Mouse (Mus musculus) adrenal gland, adult 2 months (tissue): ENCODE data around the gene Mki67. TPM values are rescaled to one million over a fixed set of nuclear protein-coding genes. Genes with fewer than 3 reads are reported as not detected.

Experiments used
- DNase-seq: peaks from one replicate; pipeline ENCODE4 v3.0.0; 2021
- long read RNA-seq: library from polyadenylated mRNA; stranded (forward); transcript quantifications from one replicate; pipeline ENCODE4 v2.0.0, GENCODE M21; 2021
- polyA plus RNA-seq: library from polyadenylated mRNA; depleted of rRNA; stranded (reverse); fragments of >200 nt; gene quantifications from 2 replicates; pipeline ENCODE4 v1.2.3, GENCODE M21; 2012; rRNA removed
- total RNA-seq, 2 experiments: library from RNA; stranded (reverse); gene quantifications; 2 replicates each; pipeline ENCODE4 v1.2.3; 2021

The Mki67 gene
- 1 to 10 TPM; 2.4 to 5.4 TPM for total RNA-seq
- 0.26 and 0.43 TPM in 2 replicates for polyA plus RNA-seq
- long read RNA-seq = 0 reads

DNA sequence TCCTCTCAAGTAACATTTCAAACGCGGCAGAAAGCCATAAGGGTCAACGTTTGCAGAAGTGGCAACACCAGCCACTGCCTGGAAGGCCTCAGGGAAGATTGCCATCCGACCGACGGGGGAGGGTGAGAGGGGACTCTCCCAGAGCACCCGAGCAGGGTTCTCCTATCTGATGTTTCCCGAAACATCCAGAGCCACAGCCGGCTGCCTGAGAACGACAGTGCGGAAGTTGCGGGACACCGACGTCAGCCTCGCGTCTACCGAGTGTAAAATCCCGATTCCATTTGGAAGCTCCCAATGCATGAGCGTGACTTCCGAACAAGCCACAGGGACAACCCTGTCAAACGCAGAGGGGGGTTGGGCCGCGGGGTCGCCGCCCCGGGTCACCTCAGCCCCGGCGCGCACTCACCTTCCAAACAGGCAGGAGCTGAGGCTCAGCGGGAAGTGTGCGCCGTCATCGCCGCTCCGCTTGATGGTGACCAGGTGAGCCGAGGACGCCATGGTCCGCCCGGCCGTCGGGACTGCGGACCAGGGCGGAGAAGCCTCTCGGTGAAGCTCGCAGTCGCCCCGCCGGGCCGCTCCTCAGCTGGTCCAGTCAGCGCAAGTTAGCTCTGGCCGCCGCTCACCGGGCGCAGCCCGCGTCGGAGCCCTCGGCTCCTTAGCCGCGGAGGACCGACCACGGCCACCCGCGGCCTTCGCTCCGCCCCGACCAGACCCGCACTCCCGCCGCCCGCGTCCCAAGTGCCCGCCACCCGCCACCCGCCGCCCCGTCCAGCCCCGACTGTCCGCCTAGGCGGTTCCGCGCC is at the start of gene Mki67:
Mki67 (minus strand) TSS at position 720 of the 803 bp plus-strand sequence.
- peak; percentile 37 for DNase-seq

DNA sequence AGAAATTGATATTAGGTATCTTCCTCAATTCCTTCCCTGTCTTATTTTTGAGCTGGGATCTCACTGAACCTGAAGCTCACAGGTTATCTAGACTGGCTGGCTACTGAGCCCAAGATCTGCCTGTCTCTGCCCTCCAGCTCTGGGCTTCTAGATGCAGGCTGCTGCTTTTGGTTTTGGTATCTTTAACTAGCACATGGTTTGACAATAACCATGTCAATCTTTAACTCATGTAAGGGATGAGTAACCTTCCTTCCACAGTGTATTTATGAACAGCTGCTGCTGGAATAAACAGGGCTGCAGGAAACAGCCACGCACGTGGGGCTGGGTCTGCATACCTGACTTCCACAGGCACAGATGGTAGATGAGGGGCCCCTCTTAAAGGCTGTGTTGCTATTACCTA is 47.1 kb upstream of the Mki67 start:
- DNase-seq = no peak

DNA sequence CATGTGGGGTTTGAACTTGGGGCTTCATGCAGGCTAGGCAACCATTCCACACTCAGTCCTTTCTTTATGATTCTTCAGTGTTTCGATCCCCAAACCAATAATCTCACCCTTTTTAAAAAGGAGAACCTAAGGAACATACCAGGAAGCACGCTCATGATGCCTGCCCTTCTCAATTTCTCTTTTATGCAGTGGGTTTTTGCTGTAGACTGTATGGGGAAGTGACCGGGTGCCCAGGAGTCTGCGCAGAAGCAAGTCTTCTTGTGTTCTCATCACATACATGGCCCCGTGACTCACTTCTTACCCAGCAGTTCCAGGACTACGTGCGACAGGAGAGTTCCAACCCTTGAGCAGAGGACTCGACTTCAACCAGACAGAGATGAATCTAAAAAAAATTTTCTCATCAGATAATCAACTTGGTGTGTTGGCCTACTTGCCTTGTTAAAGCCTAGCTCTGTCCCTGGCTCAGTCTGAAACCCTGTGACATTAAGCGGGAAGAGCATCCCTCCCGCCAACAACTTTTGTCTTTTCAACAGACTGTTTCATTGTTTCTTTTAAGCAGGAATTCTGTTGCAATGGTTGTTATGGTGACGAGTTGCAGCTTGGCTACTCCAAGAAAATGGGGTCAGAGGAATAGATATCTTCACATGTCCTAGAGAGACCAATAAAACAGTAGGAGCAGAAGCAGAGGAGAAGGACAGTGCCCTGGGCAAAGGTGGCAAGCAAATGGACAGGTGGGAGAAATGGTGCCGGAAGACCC is 42.8 kb upstream of the Mki67 start:
- no peak for DNase-seq

DNA sequence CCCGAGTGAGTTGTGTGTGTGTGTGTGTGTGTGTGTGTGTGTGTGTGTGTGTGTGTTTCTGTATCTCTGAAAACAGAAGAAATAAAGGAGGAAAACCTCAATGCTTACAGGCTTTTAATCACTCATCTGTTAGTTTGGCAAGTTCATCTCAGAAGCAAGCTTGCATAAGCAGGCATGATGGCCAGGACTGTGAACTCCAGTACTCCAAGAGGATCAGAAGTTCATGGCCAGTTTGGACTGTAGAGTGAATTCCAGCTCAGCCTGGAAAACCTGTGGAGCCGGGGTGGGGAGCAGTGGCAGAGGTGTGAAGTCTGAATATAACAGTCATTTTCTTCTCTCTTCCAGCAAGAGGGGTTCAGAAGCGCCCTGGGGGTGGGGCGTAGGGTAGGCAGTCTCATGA is 42.0 kb upstream of the Mki67 start:
- DNase-seq = no peak

DNA sequence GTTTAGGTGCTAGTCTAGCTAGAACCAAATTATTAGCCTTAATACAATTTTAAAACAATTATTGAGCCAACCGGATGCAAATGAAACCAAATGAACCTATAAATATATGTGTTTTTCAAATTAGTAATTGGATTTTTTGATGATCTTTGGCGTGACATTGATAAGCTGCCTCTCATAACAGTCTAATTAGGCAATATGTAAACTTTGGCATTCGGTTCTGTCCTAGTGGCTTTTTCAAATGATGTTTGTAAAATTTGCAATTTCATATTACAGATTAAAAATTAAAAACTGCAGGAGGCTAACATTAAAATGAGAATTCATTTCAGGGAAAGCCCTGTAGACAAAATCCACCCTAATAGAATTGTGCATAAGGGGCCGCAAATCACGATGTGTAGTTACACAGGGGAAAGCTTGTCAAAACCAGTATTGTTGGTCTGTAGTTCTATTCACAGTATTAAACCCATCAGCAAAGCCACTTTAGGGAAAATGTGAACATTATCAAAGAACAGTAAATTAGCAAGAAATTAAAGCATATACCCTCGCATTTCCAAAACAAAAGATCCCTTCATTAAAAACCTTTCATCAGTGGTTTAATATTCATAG is 40.9 kb upstream of the Mki67 start:
- no peak for DNase-seq

DNA sequence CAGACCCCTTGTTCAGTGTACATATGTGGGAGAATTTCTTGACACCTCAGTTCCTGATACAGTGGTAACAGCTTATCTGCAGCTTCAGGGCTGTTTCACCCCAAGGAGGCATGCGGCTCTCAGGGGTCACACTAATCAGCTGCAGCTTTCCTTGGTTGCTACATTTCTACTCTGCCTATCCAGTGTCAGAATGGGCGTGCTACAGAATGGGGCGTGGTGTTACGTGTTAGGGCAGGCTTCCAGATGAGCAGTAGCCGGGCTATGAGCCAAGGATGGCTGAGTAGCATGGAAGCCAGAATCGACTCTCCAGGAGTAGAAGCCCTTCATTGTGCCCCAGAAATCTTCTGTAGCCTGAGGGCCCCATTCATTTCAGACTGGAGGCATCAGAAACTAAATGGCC is 32.8 kb upstream of the Mki67 start:
- DNase-seq = peak; percentile 38

DNA sequence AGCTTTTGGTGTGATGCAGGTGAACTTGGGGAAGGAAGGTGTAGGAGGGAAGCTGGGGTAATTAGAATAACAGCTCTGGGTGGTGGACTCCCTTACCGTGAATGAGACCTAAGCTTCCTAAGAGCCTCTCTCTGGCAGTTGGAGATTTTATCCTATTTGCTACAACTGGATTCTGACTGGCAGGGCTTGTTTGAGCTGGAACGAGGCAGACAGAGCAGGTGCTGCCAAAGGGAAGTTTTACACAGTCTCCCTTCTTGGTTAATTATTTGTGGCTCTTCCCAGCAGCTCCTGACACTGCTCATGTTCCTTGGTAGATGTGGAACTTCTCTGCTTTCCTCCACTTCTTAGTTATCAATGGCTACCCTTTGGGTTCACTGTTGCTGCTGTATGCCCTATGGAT is 30.9 kb upstream of the Mki67 start:
- no peak for DNase-seq

DNA sequence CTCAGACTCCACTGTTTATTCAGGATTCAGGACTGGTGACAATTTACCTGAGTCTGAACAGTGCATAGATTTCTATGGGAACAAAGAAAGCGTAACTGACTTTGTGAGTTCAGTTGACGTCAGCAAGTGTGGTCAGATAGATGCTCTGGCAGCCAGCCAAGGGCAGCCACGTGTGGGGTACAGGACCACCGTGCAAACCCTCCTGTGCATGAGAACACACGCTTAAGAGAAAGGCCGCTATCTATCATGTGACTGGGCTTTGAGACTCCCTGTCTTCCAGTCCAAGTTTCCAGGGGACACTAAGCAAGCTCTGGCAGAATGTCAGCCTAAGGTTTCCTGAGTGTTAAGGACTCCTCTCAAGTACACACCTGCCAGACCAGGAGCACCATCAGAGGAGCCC is 30.4 kb upstream of the Mki67 start:
- DNase-seq = no peak

DNA sequence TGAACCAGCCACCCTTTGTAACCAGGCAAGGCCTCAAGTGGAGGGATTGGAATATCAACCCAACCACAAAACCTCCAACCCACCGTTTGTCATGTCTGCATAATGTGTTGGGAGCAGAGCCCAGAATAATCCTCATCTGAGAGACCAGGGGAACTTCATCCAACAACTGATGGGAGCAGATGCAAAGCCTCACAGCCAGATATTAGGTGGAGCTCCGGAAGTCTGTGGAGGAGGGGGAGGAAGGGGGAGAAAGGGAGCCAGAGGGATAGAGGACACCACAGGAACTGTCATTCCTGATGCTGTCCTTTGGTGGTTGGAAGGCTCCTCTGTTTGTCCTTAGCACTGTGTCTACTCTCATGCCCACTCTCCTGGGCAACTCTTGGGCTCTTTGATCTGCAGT is 28.9 kb upstream of the Mki67 start:
- no peak for DNase-seq

DNA sequence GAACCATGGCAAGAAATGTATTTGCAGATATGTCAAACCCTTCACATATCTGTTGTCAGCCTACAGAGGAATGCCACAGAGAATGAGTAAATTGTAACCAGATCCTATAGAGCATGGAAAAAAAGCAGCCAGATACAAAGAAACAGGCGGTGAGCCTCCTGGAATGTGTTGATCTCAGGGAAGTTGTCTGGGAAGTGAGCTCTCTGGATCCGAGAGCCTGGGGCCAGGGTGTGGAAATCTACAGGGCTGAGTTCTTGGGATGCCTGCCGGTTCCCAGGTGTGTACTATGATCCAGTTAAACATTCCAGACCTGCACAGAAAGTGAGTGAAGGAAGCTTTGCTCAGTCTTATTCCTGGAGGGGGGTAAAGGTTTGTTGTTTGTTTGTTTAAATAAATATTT is 24.3 kb upstream of the Mki67 start:
- no peak for DNase-seq

DNA sequence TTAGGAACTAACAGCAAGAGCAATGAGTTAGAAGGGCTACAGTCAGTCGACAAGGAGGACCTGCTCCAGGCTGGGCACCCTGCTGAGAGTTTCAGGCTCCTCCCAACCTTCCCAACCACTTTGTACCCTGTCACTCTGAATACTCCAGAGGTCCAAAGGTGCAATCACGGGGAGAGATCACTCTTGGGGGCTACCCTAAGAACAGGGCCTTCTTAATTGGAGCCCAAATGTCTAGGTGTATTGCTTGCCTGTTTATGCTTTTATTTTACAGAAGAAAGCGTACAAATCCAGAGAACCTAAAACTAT is 20.4 kb upstream of the Mki67 start:
- DNase-seq = no peak

DNA sequence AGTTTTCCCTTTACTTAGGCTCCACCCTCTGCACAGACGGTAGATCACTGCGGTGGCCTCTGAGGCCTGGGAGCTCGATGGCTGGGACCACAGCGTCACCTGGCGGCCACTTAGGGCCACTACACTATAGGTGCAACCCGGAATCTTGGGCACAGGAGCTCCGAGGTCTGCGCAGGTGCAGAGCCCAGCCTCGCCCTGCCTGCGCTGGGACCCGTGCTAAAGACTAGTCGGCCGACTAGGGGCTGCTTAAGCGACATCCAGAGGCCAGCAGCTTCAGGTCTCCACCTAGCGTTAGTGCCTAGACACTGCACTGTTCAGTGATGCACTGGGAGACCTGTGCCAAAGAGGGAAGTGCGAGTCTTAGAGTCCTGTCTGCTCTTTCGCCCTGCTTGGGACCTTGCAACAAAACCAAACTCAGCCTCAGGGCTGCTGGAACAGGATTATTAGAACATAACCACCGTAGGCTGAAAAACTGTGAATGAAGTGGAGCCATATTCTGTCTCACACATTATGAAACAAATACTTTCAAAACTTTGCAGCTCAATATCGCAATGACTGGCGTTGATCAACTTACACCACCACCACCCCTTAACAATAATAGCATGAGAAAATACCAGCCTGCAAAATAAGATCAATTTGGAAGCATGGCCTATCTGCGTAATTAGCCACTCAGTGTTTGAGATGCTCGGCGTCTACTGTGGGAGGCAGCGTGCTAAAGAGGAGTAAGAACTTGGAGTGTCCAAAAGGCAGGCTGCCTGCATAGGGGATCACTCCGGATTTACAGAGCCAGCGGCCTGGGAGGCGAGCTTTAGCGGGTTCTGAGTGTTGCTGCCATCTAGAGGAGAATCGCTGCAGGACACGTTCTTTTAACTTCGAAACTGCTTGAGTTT is 19.8 kb upstream of the Mki67 start:
- DNase-seq = peak; percentile 82

DNA sequence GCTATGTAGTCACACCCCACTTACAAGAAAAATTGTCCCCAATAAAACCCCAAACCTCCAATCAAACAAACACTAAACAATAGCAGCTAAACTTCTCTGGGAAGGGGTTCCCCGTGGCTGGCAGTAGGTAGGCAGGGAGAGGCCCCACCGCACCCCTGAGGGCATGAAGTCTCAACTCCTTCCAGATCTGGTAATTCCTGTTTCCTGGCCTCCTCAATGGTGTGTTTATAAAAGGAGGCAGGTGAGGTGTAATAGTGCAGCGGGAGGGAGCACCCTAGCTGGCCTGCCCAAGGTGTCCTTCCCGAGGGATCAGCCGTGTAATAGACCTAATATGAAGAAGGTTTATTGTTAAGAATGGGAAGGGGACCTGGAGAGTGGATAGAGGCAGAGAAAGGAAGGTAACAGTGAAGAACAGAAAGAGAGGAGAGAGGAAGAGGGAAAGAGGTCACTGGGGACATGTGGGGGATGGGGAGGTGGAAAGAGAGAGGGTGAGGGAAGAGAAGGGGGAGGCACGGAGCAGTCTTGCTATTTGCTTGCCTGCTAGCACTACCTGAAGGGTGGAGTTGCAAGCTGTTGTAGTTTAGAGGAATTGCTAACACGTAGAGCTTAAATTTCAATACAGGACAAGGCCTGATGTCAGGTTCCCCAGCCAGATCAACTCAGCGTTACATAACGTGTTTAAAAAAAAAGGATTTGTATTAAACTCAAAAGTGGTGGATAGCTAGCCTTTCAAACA is 18.9 kb upstream of the Mki67 start:
- no peak for DNase-seq

DNA sequence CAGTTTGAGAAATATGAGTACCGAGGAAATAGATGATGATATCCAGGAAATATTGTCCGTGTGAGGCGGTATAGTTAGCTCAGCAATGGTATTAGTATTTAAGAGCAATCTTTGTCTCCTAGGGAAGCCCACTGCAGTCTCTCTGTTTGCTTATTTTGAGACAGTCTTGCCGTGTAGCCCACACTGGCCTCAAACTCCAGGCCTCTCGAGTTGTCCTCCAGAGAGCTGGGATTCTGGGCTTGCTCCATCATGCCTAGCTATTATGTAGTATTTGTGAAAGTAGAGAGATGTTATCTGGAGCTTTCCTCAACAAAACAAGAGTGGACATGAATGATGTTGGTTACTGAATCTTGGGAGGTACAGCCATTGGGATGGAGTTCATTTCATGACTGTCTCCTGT is 18.2 kb upstream of the Mki67 start:
- no peak for DNase-seq

DNA sequence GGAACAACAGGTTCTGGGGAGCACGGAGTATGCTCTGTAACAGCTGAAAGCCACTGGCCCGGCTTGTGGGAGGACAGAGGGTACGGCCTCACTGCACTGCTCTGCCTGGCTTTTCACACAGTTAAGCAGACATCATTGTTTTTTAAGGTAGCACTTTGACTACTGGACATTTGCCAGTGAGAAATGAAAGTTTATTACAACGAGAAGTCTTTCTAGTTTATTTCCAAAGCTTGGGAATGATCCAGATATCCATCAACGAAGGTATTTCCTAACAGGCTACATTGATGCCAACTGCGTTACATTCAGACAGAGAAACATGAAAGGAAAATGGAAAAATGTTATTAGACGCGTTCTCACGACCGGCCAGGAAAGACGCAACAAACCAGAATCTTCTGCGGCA is 11.9 kb upstream of the Mki67 start:
- no peak for DNase-seq

DNA sequence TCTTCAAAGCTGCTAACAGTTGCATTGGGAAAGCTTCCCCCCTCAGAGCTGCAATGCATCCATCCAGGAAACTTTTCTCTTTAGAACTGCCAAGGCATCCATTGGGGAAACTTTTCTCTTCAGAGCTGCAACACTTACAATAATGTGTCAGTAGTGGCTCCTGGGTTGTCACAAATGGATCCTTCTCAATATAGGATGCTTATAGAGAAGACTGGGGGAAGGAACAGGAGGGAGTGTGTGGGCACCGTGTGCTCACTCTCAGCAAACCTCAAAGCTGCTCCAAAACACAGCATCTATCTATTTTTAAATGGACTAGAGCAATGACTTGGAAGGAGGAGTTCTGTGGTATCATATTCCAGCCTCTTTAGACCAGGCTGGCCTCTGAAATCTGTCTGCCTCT is 10.5 kb upstream of the Mki67 start:
- DNase-seq = no peak

DNA sequence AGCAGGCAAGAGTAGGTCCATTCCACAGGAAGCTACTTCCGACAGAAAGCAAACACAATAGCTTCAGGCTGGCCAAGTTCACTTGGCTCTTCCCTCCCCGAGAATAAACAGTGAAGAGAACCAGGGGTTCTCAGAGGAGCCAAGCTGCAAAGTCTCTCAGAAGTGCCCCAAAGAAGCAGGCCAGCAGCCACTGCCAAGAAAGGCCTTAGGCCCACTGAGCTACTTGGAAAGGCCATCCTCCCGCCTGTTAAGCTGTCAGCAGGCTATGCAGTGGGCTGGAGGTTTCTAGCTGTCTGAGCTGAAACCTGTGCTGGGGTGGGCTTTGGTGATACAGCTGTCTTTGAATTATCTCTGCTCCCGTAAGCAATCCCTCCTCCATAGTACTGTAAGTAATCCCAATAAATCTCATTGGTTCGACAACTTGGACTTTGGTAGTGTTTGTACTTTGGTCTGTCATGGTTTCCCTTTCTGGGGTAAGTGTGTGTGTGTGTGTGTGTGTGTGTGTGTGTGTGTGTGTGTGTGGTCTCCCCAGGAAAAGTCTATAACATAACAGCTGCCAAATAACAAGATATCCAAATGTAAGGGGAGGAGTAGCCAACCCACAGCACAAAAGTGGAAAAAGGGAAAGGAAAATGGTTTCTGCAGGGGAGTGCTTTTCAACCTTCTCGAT is 7.6 kb upstream of the Mki67 start:
- DNase-seq = no peak

DNA sequence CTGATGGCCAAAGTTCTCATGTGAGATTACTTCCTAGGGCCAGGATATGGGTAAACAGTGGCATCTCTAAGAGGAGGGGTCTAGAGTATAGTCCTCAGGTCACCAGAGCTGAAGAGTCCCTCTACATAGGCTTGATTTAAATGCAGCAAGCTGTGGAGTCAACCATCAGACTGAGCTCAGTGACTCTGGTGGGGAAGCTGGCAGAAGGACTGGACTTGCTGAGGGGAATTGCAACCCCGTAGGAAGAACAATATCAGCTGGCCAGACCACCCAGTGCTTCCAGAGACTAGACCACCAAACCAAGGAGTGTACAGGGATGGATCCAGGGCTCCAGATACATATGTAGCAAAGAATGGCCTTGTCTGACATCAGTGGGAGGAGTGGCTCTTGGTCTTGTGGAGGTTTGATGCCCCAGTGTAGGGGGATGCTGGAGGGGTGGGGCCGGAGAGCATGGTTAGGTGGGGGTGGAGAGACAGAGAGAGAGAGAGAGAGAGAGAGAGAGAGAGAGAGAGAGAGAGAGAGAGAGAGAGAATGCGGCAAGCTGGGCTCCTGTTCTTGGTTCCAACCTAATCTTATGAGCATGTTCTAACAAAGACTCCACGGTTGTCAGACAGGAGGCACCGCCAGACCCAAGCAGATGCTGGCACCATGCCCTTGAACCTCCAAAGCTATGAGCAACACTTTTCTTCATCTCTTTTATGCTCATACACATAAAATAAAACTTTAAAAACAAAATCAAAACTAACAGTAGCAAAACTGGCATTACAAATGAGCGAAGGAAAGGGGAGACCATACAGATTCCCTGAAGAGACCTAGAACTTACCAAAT is 6.1 kb upstream of the Mki67 start:
- DNase-seq = no peak

DNA sequence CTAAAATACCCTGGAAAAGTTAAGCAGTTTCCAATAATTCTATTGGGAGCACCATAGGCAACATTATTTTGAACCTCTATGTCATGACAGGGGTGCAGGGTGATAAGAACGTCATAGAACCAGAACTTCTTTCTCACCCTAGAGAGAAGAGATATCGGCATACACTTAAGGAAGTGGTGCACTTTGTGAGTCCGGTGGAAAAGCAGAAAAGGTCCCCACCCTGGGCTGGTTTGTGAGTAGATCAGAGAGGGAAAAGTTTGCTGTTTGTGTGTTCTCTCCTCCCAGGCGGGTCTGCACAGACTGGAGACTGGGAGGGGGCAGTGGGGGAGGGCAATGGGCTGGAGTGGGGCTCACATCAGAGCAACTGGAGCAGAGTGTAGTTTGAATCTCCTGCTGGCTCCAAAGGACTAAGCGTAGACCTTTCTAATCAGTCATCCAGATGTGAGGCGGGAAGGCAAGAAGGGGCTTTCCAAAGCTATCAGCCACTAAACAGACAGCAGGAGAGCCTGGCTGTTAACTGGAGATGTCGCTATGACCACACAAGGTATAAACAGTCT is 5.4 kb upstream of the Mki67 start:
- DNase-seq = no peak
